Mouse (Mus musculus) cerebellum, adult 9-11 months (tissue): ENCODE measurements around the gene Bmp6.

Experiments used
- DNase-seq: peaks from one replicate; pipeline ENCODE4 v3.0.0; 2022

Bmp6 gene

DNA sequence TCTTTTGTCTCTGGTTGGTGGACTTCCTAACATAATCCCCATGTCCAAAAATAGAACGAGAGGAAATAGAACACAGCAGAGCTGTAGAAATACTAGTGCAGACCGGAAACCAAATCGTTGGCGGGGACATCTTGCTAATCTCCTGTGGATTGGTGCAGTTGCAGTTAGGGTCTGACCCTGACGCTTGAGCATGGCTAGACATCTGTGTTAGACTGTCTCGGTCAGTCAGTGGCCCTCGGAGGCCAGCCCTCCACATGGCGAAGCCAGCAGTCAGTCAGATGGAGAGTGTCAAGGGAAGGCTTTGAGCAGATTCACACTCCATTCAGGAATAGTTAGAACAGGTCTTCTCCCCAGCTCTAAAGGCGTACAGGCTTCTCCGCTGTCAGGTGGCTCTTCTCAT lies 95.3 kb downstream of the Bmp6 start:
- DNase-seq = no peak

DNA sequence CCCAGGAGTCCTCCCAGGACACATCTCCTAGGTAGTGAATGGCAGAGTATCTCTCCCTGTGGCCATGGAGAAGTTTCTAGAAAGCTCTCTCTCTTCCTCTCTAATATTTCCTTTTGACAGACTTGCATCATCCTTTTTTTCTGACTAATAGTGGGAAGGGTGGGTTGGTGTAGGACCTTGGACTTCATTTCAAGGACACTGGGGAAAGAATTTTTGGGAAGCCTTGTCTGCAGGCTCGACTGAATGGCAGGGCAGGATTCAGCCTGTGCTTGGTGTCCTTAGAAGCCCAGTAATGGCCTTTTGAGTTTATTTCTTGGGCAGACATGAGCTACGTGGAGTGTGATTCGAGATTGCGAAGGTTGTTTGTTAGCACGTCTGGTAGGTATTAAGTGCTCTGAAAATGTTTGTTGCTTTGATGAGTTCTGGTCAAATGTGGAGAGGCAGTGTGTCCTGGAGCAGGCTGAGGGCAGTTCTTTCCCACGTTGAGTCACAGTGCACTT lies 103.7 kb downstream of the Bmp6 start:
- DNase-seq = no peak

DNA sequence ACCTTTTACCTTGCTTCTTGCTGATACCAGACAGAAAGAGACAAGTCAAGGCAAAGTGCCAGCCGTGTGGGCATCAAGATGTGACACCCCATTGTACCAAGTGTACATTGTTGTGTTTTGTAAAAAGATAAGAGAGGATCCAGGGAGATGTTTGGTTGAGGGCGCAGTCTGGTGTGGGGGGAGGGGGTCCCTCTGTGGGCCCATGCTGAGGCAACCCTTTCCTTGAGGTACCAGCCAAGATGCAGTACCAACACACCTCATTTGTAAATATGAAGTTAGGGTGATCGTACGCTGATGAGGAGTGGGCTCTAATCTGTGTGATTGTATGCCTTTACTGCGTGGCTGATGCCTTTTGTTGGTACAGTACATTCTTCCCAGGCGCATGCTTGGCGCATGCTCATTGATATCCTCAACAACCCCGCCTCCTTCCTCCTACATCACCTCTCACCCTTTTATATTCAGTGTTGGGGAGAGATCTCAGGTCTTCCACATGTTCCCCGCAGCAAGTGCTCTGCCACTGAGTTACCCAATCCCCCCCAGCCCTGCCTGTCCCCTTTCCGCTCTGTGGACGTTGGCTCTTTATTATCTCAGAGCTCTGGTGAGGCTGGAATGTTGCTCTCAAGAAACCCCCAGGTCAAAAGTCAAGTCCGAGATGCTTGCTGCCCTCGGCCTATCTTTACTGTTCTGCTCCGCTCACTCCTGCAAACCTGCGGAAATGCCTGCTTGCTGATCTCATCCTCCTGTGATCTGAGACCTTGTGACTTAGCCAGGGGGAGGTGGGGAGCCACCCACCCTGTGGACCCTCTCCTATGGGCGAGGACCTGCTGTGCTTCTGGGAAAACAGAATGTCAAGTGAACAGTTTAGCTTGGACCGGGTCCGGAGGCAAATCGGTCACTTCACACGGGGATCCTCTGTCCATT lies 105.4 kb downstream of the Bmp6 start:
- DNase-seq = no peak

DNA sequence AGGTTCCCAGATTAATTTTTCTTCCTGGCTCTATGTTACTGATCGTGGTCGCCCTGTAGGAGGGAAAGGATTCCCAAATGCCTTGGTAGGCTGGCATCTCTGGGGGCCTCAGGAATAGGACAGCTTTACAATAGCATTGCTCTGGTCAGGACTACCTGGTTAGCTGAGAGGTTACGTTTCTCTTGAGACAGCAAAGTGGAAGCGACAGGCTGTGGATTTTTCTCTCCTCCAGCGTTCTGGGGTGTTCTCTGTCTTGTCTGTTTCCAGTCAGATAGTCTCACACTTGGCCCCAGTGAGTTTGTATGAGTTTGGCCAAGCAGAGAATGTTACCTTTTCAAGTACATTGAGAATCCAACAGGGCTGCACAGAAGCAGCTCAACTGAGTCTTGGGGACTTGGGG lies 106.5 kb downstream of the Bmp6 start:
- DNase-seq = no peak

GRCm38 (mm10) chr13:38463410-38463809 lies 118.5 kb downstream of the Bmp6 start:
- DNase-seq = no peak

DNA sequence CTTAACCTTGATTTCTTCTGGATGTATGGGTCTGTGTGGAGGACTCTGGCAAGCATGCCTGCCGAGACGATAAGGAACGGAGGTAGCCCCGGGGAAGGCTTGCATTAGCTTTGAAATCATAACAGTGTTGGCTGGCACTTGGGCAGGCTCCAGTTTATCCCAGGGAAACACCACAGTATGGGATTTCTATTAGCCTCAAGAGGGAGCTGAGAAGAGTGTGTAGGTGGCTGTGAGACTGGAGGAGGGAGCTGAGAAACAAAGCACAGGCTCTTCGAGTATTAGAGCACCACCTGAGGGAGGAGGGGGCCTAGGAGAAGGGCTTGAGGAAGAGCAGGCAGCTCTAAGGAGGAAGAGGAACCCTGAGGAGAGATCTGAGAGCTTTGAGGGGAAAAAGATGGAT lies 126.0 kb downstream of the Bmp6 start:
- DNase-seq = no peak

DNA sequence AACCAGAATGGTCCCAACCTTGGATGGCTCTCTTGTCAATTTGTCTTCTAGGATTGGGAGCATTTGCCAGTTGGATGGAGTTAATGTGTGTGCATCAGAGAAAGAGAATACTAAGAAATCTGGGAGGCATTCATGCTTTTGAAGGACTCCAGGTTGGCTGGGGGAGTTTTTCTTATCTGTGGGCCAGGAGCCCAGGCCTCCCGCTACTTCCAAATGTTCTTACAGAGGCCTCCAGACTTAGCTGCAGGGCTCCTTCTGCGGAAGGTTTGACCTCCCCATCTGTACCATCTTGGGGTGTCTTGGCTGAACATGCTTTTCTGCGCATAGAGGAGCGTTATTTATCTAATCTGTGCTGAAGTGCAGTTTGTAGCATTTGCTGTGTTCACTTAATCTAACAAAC lies 127.7 kb downstream of the Bmp6 start:
- DNase-seq = no peak

DNA sequence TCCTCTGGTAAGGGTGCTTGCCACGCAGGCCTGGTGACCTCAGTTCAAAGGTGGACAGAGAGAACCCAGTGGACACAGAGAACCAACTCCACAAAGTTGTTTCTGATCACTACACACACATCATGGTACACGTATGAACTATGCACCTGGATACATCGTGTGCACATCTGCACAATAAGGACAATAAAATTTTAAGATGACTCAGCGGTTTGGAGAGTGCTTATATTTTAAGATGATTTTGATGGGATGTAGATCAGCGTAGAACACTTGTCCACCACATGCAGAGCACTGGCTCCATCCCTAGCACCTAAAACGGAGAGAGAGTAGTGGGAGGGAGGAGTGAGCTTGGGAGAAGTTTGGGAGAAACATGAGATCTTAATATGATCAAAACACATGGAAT lies 128.6 kb downstream of the Bmp6 start:
- DNase-seq = no peak

DNA sequence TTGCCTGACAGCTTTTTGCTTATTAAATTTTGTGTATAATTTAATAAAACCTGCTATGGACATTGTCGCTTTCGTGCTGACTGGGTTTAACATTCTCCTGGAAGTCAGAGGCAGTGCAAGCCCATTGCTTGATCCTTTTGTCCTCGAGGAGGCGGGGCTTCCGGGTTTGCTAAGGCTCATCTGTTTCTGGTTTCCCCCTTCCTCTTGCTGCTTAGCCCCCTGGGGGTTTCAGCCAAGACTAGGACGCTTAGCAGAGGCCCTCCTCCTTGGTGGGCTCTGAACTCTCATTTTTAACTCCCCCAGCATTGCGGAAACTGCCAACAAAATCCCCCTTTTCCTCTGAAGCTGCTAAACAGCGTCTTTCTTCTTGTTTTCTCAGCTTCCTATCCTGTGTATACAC lies 132.0 kb downstream of the Bmp6 start:
- no peak for DNase-seq

GRCm38 (mm10) chr13:38481021-38481420 lies 136.1 kb downstream of the Bmp6 start:
- DNase-seq = no peak

- peak; percentile 11 for DNase-seq
Observed at GRCm38 (mm10) chr13:38484701-38485100, 139.8 kb downstream of the Bmp6 start.

- no peak for DNase-seq
Observed at GRCm38 (mm10) chr13:38486767-38487166, 141.9 kb downstream of the Bmp6 start.

DNA sequence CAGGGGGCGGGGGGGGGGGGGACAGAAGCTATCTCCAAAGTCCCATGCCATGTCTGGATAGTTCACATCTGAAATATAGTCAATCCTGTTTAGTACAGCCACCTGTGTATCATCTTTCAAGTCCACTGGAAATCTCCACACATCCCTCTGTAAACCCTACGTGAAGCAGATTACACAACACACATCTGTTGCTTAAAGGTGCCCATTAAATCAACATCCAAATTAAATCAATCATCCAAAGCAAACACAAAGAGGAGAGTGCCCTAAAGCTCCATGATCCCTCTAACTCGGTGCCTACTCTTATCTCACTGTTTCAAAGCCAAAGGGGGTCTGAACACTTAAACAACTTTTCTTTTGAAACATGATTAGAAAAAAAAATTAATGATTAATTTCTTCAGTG lies 151.8 kb downstream of the Bmp6 start:
- DNase-seq = no peak

- DNase-seq = no peak
Observed at GRCm38 (mm10) chr13:38501314-38501713, 156.4 kb downstream of the Bmp6 start.

GRCm38 (mm10) chr13:38503137-38503849 lies 158.4 kb downstream of the Bmp6 start:
- DNase-seq = no peak

- no peak for DNase-seq
Observed at GRCm38 (mm10) chr13:38506320-38506719, 161.4 kb downstream of the Bmp6 start.

DNA sequence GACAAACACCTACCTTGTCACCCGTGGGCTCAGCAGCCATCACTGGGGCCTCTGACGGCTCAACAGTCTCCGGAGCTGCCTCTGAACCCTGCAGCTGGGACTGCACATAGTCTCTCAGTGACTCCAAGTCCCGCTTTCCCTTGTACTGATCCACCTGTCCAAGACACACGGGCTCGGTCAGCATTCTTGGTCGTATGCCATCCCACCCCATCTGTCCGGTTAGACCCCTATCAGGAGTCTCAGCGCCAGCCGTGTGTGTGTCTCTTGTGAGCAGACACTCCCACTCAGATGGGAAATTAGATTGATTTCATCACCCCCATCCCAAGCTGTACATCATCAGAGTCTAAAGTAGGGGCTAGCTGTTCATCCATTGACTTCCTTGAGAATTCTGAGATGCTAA lies 162.0 kb downstream of the Bmp6 start:
- no peak for DNase-seq

DNA sequence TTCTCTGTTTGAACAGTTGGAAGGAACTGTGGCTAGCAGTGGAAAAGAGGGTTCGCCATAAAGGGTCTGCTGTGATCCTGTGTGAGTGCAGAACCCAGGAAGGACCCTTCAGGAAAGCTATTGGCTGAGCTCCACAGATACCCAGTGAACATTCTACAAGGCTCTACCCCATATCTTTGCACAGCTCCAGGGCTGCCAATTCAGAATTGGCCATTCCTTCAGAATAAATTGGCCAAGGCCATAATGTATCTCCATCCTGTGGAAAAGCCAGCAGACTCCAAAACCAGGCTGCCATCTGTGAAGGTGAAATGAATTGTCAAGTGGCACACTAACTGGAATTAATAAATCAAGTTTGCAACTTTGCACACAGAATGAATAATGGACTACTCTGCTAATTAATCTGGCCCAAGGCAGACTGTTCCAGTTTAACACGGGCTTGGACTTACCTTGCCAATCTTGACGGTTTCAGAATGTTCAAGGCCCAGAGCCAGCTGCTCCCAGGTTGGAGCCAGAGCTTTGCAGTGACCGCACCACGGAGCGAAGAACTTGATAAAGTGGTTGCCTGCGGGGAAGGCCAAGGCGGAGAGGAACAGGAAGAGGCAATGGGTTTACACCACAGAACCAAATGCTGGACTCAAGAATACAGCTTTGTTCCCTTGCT lies 164.9 kb downstream of the Bmp6 start:
- no peak for DNase-seq

DNA sequence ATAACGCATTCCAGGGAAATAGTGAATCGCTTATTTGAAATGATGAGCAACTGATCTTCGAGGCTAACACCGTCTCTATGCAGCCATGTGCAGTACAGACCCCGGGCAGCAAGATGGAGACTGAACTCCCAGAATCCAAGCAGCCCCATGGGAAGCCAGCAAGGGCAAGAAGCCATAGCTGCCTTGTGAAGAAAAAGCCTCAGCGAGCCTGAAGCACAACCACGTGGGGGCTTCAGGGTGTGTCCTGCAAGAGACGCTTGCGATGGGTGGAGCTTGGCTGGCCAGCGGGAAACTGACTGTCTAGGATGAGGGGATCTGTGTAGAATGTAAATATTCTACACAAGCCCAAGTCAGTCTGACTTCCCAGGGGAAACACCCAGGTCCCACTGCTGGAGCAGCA lies 167.1 kb downstream of the Bmp6 start:
- DNase-seq = no peak

- no peak for DNase-seq
Observed at GRCm38 (mm10) chr13:38513921-38514320, 169.0 kb downstream of the Bmp6 start.

DNA sequence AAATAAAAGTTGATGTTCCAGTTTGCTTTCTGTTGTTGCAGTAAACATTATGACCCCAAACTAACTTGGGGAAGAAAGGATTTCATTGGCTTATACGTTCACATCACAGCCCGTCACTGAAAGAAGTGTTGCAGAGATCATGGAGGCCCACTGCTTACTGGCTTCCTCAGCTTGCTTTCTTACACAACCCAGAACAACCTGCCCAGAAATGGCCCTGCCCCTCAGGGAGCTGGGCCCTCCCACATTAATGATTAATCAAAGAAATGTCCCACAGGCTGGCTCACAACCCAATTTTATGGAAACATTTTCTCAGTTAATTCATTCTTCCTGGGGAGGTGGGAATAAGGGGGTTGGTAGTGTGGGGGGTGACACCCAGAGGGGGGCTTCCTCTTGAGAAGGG lies 170.5 kb downstream of the Bmp6 start:
- DNase-seq = no peak

GRCm38 (mm10) chr13:38515845-38516244 lies 170.9 kb downstream of the Bmp6 start:
- no peak for DNase-seq

GRCm38 (mm10) chr13:38516582-38516981 lies 171.7 kb downstream of the Bmp6 start:
- DNase-seq = no peak

GRCm38 (mm10) chr13:38520299-38520698 lies 175.4 kb downstream of the Bmp6 start:
- DNase-seq = no peak
